Mouse (Mus musculus) forebrain, embryonic 15.5 days (tissue): ENCODE results near the gene Gm4297. TPM values are rescaled to one million over a fixed set of nuclear protein-coding genes. Genes with fewer than 3 reads are reported as not detected.
"Not testable (repeated sequence)": the region's sequence is repeated elsewhere in the genome, so short reads cannot be mapped to it uniquely, and the experiment has no call there.

Experiments
- ATAC-seq: fragments of 200-750 bp; cut with Nextera tagmentation; replicated peaks from 2 replicates; pipeline ENCODE4 v1.8.0; 2017; ENCODE audit warnings: mild to moderate bottlenecking, moderate TSS enrichment, moderate library complexity
- H3K27ac ChIP-seq: fragments of 300-500 bp; sonication (generic); replicated peaks from 2 replicates; pipeline ENCODE4 v1.5.1; 2015; ENCODE audit warnings: mild to moderate bottlenecking, inconsistent platforms
- H3K27me3 ChIP-seq: fragments of 300-500 bp; sonication (generic); 2 replicates; pipeline ENCODE4 v1.6.1; 2015; ENCODE audit warnings: inconsistent platforms
- H3K36me3 ChIP-seq: fragments of 300-500 bp; sonication (generic); 2 replicates; pipeline ENCODE4 v1.6.1; 2015; ENCODE audit warnings: mild to moderate bottlenecking, inconsistent platforms
- H3K4me1 ChIP-seq: fragments of 300-500 bp; sonication (generic); 2 replicates; pipeline ENCODE4 v1.6.1; 2015; ENCODE audit warnings: inconsistent platforms
- H3K4me2 ChIP-seq: fragments of 300-500 bp; sonication (generic); replicated peaks from 2 replicates; pipeline ENCODE4 v1.6.1; 2015; ENCODE audit warnings: mild to moderate bottlenecking, inconsistent platforms
- H3K4me3 ChIP-seq: fragments of 300-500 bp; sonication (generic); 2 replicates; pipeline ENCODE4 v1.5.1; 2015; ENCODE audit warnings: mild to moderate bottlenecking, inconsistent platforms
- H3K9ac ChIP-seq: fragments of 300-500 bp; sonication (generic); replicated peaks from 2 replicates; pipeline ENCODE4 v1.6.1; 2015; ENCODE audit warnings: mild to moderate bottlenecking, inconsistent platforms
- H3K9me3 ChIP-seq: fragments of 300-500 bp; sonication (generic); 2 replicates; pipeline ENCODE4 v1.6.1; 2016; ENCODE audit warnings: inconsistent platforms
- WGBS: fragments of 180-500 bp; shearing (Covaris S2); methylation state at CpG from one replicate; pipeline ENCODE4 v1.1.7; 2015; ENCODE audit warnings: mixed read lengths; 5-methylcytosine and 5-hydroxymethylcytosine counted together
- microRNA-seq: library from miRNA; unstranded; fragments of <30 nt; microRNA quantifications from one replicate; pipeline ENCODE4, GENCODE M21; 2016
- polyA plus RNA-seq: library from polyadenylated mRNA; unstranded; fragments of >200 nt; fragmentation: Nextera tagmentation; extraction: Ambion mirVana; gene quantifications from 2 replicates; pipeline ENCODE4 v1.2.1, GENCODE M21; 2015

Gene Gm4297
- not detected in 2 replicates for polyA plus RNA-seq

DNA sequence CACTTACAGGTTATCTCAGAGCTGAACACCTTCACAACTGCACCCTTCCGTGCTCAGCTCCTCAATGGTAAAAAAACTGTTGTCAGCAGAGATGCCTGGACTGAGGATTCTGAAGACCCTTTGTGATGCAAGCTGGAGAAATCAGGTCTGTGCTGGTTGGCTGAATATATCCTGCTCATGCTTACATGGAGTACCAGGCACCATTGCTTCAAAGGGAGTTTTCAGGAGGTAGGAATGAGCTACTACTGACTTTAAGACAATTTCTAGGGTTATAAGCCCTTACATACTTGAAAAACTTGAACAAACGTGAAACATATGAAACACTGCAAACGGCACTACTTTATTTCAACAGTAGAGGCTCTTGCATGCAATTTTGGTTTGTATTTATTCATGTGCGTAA is at the start of gene Gm4297:
Gm4297 (minus strand) TSS at position 101 of the 400 bp plus-strand sequence.
- H3K4me3 ChIP-seq, H3K27me3 ChIP-seq, H3K9ac ChIP-seq, H3K4me1 ChIP-seq, ATAC-seq, H3K9me3 ChIP-seq, H3K27ac ChIP-seq, H3K36me3 ChIP-seq, H3K4me2 ChIP-seq: not testable (repeated sequence)
- 73% methylated on average over 4 of the region's 4 CpGs for WGBS

Small RNAs within 50 kb of the gene (microRNA-seq; reads per million reads assigned to microRNA genes)
- gene Gm27839 (not detected), gene Gm27910 (not detected)

Other genes with a start within 250 kb of the Gm4297 start
- gene Gm5934, start 74.1 kb downstream of the Gm4297 start, polyA plus RNA-seq = not detected in 2 replicates
- not detected in 2 replicates for gene Gm5935, start 200.3 kb upstream of the Gm4297 start, polyA plus RNA-seq